Mouse (Mus musculus): Measurements from ENCODE around the gene Dnah8.

DNA sequence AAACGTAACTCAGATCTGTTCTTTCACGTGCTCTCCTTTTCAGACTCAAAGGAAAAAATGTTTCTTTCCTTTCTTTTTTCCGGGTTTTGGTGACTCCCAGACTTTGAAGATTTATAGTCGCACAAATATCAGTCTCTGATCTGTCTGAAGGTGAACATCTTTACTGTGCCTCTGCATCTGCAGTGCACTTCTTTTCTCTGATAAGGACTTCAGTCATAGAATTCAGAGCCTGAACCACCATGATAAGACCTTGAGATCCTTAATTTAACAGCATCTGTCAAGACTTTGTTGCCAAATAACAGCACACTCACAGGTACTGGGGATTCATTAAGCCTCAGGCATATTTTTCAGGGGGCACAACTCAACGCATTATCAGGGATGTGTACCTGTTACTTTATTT, 8.0 kb upstream of the Dnah8 start:
- TF ChIP-seq ZMIZ1 (IDR thresholded peaks at IDR 0.05; ENCODE audit: low read depth, low read length) (no peak), GATA1 (IDR thresholded peaks at IDR 0.05; ENCODE audit: low read depth, low read length) (peak; percentile 99), CHD2 (IDR thresholded peaks at IDR 0.05; ENCODE audit: low read length) (no peak), TBP (IDR thresholded peaks at IDR 0.05; ENCODE audit: low read depth, low read length) (no peak), E2F4 (IDR thresholded peaks at IDR 0.05; ENCODE audit: borderline replicate concordance, low read depth, low read length) (no peak), CHD1 (IDR thresholded peaks at IDR 0.05; ENCODE audit: low read depth, low read length) (no peak), POLR2AphosphoS2 (IDR thresholded peaks at IDR 0.05; ENCODE audit: low read length) (no peak), RCOR1 (IDR thresholded peaks at IDR 0.05; ENCODE audit: low read depth, low read length) (no peak), USF1 (IDR thresholded peaks at IDR 0.05; ENCODE audit: low read depth, low read length) (no peak), HCFC1 (IDR thresholded peaks at IDR 0.05; ENCODE audit: low read depth, low read length) (no peak), MAX (IDR thresholded peaks at IDR 0.05; ENCODE audit: low read length) (no peak), POLR2A (IDR thresholded peaks at IDR 0.05; ENCODE audit: control insufficient read depth in 1 of 2, insufficient read depth in 1 of 2, low read depth in 1 of 2, low read length in 2 of 2, poor library complexity in 1 of 2) (no peak), CTCF (IDR thresholded peaks at IDR 0.05 in 2 of 3, conservative IDR thresholded peaks at IDR 0.05 in 1 of 3; ENCODE audit: control insufficient read depth in 1 of 3, insufficient read depth in 1 of 3, low read depth in 2 of 3, low read length in 3 of 3, poor library complexity in 1 of 3, severe bottlenecking in 1 of 3) (no peak)

Measured in MEL (cell line).